Mouse (Mus musculus) Patski (cell line): ENCODE results near the gene Spata16. TPM values are rescaled to one million over a fixed set of nuclear protein-coding genes. Genes with fewer than 3 reads are reported as not detected.

Experiments
- ATAC-seq: fragments of 100-300 bp; one replicate; pipeline ENCODE4 v1.8.0; 2021
- CTCF ChIA-PET: fragments of 350-600 bp; sonication (Branson Sonifier 250); formaldehyde crosslinking; loops from one replicate; lab custom pipeline; 2022; ENCODE audit warnings: inconsistent platforms; lab: Charles Lee
- POLR2A ChIA-PET: fragments of 350-600 bp; sonication (Branson Sonifier 250); formaldehyde crosslinking; loops from one replicate; lab custom pipeline; 2022; ENCODE audit warnings: antibody characterized with exemption, inconsistent platforms; lab: Charles Lee
- DNase-seq: peaks from one replicate; pipeline ENCODE4 v3.0.0-alpha.2; 2011; ENCODE audit warnings: low read depth, low spot score
- H3K27me3 ChIP-seq: fragments of 371-371 bp; one replicate; pipeline ENCODE4 v1.5.1; 2021
- CTCF ChIP-seq: fragments of 100-300 bp; IDR thresholded peaks from one replicate; pipeline ENCODE4 v1.5.1; 2021
- in situ Hi-C: fragments of 300-500 bp; cut with MboI; formaldehyde crosslinking; loops from 3 replicates; pipeline ENCODE4 v1.11.1; 2018; ENCODE audit warnings: low pct_unique_long_range_greater_than_20kb, mixed read lengths
- polyA plus RNA-seq: library from polyadenylated mRNA; unstranded; gene quantifications from one replicate; pipeline ENCODE4 v1.2.3, GENCODE M21; 2021

Gene Spata16
- polyA plus RNA-seq, 1 experiment from 2014 or later: not detected

DNA sequence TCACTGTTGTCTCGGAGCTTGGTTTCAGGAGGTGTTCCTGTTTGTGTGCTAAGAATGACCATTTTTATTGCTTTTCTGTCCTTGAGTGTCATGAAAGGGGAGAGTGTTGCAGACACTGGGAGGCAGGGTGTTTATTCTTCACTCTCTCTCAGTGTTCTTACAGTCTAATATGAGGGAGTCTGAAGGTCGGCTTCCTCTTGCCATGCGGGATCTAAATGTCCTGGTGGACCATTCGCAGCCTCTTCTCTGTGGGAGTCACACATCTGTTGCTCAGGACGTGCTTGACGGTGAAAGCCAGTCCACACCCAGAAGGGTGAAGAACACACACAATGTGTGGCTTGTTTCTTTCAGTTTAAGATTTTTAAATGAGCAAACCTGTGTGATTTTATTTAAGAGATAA, 90.1 kb downstream of the Spata16 start:
- H3K27me3 ChIP-seq: peaks cover 7% of the 10 kb centered on the region
- no peak for ATAC-seq
- DNase-seq: no peak
- POLR2A ChIA-PET: no interaction called here
- CTCF ChIA-PET: no interaction called here
- in situ Hi-C loops: no loop called here
- no peak for TF ChIP-seq CTCF

DNA sequence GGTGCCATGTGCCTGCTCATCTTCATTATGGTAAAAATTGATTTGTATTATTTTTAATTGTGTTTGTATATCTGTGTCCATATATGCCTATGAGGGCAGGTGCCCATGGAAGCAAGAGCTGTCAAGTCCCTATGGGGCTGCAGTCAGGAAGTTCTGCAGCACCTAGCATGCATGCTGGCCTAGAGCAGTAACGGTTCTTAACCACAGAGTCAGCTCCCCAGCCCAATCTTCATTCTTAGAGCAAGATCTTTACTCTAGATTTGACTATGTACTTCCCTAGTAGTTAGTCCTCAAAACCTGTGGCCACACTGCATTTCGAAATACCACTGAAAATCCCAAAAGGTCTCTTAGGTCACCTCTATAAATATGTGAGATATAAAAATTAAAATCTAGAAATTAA, 113.1 kb downstream of the Spata16 start:
- in situ Hi-C loops: no loop called here
- ATAC-seq (no peak), DNase-seq (no peak)
- POLR2A ChIA-PET: no interaction called here
- no peak for TF ChIP-seq CTCF
- CTCF ChIA-PET: no interaction called here
- peaks cover 3% of the 10 kb centered on the region for H3K27me3 ChIP-seq

DNA sequence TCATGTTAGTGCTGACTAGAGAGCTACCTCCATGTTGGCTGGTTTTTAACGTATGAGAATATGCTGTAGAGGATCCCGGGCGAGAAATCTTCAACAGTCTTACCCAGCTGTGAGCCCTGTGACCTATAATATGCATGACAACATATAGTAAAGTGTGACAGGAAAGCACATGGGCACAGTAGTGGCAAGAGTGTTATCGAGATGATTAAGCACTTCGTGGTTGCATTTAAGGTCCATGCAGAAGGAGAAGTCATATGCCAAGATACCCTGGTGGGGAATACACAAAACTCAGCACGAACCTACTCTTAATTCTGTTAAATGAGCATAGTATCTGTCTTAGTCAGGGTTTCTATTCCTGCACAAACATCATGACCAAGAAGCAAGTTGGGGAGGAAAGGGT, 115.0 kb downstream of the Spata16 start:
- H3K27me3 ChIP-seq: peaks cover 9% of the 10 kb centered on the region
- no peak for DNase-seq
- ChIA-PET CTCF (no interaction called here), POLR2A (no interaction called here)
- in situ Hi-C loops: no loop called here
- no peak for ATAC-seq
- TF ChIP-seq CTCF: no peak

DNA sequence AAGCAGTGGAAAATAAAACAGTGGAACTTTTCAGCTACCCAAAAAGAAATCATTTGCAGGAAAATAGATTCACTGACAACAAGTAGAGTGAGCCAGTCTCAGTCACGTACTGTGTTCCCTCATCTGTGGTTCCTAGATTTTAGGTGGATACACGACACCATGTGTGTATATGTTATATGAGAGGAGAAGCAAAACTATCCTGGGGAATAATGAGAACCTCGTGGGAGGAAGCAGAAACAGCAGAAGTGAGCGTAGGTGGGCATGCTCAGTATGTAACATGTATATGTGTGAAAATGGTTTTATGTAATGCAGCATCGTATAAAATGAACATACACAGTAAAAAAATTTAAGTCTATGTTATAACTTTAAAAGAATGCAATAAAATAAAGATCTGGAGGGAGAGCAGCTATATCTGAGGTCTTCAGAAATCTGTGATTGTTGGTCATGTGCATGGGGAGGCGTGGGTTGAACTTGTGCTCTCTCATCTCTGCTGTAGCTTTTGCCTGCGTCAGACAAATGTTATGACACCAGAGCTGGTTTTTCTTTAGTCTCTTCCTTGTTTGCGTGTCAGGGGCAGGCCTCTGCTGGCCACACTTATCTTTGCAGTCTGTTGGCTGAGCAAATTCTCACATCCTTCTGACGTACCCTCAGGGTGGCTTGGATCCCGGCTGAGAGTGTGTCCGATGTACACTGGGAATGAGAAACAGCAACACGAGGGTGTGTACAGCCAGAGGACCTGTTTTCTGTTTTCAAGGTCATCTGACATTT, 156.1 kb downstream of the Spata16 start:
- in situ Hi-C loops: no loop called here
- TF ChIP-seq CTCF: no peak
- POLR2A ChIA-PET: no interaction called here
- CTCF ChIA-PET: interaction anchor here (1.4 kb wide), 1 partner anchor 9 kb away, joined by 4 read pairs; no protein-coding TSS in a partner anchor
- H3K27me3 ChIP-seq: no peaks in the 10 kb centered on the region
- ATAC-seq (no peak), DNase-seq (no peak)

DNA sequence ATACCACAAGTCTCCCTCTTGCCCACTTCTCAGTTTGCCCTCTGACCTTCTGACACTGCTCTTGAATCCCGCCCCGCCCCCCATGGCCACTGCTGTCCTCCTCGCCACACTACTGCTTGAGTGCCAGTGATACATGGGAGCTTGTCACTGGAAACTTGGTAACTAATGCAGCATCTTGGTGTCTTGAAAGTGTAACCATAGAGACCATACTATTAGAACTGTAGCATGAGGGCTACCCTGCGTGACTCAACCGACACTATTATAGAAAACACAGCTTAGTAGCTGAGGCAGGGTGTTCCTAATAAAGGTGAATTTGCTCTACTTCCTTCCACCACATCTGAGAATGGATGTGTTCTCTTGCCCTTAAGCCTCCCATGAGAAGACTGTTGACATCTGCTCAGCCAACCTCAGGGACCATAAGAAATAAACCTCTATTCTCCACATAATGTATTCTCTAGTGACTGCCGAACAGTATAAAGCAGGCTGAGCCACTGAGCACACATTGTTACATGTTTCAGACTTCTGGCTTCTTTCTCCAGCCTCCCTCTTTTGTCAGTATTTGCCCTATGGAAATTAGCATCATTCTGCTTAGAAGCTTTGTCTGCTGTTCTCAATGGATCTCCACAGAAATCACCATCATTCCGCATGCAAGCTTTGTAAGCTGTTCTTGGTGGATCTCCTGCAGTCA, 158.6 kb downstream of the Spata16 start:
- H3K27me3 ChIP-seq: no peaks in the 10 kb centered on the region
- in situ Hi-C loops: no loop called here
- DNase-seq (no peak), ATAC-seq (no peak)
- no peak for TF ChIP-seq CTCF
- POLR2A ChIA-PET: no interaction called here
- CTCF ChIA-PET: no interaction called here

DNA sequence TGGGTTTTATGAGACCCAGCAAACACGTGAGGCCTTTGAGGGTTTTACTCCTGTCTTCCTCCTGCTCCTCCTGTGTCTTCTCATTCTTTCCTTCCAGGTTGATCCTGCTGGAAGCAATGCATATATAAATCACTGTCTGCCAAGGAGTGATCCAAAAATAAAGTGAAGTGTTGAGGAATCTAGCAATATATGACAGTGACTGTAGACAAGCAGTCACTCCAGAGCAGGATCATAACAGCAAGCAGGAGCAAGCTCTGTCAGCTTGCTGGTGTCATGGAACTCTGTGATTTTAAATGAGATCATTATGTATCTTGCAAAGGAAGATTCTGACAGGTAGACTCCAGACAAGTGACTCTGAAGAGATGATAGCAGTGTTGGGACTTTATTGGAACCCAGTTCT, 159.5 kb downstream of the Spata16 start:
- ATAC-seq (no peak), DNase-seq (no peak)

DNA sequence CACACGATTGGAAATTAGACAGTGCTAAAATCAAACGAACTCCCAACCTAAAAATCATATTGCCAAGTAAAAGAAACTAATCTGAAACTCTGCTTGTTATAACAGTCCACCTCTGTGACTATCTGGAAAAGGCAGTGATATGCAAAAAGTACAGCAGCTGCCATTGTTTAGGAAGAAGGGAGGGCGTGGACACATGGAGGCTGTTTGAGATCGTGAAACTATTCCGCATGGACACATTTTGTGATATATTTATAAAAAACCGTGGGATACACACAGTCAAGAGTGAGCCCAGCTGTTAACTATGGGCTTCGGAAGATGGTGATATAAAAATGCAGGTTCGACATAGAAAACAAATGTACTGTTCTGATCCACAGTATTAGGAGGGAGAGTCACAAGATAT, 176.9 kb downstream of the Spata16 start:
- ChIA-PET CTCF (no interaction called here), POLR2A (no interaction called here)
- DNase-seq (no peak), ATAC-seq (no peak)
- in situ Hi-C loops: no loop called here
- H3K27me3 ChIP-seq: peaks cover 4% of the 10 kb centered on the region
- no peak for TF ChIP-seq CTCF

More for the DNA sequence above, 159.5 kb downstream of the Spata16 start:
- no peak for TF ChIP-seq CTCF
- H3K27me3 ChIP-seq: no peaks in the 10 kb centered on the region
- in situ Hi-C loops: no loop called here
- ChIA-PET CTCF (no interaction called here), POLR2A (no interaction called here)

DNA sequence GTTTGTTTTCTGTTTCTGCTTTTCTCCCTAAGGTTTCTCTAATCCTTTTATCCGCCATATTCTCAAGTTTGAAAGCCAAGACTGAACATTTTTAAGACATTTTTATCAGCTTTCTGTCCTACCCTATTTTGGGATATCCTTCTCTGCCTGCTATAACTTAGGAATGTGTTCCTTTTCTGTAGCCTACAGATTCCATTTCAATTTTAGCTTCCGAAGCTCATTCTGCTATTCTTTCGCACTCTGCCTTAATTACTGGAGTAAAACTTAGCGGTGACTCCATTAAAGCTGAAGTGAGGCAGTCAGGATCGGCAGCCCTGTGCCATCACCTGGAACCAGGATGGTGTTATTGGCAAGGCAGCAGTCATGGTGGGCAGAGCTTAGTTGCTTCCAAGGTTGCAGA, 178.3 kb downstream of the Spata16 start:
- H3K27me3 ChIP-seq: peaks cover 4% of the 10 kb centered on the region
- DNase-seq: no peak
- in situ Hi-C loops: no loop called here
- ATAC-seq: no peak
- ChIA-PET POLR2A (no interaction called here), CTCF (no interaction called here)
- TF ChIP-seq CTCF: no peak

DNA sequence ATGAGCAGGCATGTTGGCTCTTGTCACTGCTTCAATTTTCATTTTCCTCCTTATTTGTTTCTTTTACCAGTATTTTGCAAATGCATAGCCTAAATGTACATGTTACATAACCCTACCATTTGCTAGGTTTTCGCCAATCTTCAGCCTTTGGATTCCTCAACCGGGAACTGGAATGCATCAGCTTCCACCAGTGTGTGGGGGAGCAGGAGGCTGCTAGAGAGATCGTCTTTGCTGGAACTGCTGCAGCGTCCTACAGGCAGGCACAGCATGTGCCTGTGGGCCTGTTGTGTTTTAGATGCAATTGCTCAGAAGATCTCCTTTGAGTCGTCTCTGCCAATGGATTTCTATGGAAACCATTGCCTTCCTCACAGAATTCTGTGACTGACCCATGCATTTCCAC, 182.0 kb downstream of the Spata16 start:
- no peak for TF ChIP-seq CTCF
- ChIA-PET POLR2A (no interaction called here), CTCF (no interaction called here)
- ATAC-seq (no peak), DNase-seq (no peak)
- peaks cover 4% of the 10 kb centered on the region for H3K27me3 ChIP-seq
- in situ Hi-C loops: no loop called here

DNA sequence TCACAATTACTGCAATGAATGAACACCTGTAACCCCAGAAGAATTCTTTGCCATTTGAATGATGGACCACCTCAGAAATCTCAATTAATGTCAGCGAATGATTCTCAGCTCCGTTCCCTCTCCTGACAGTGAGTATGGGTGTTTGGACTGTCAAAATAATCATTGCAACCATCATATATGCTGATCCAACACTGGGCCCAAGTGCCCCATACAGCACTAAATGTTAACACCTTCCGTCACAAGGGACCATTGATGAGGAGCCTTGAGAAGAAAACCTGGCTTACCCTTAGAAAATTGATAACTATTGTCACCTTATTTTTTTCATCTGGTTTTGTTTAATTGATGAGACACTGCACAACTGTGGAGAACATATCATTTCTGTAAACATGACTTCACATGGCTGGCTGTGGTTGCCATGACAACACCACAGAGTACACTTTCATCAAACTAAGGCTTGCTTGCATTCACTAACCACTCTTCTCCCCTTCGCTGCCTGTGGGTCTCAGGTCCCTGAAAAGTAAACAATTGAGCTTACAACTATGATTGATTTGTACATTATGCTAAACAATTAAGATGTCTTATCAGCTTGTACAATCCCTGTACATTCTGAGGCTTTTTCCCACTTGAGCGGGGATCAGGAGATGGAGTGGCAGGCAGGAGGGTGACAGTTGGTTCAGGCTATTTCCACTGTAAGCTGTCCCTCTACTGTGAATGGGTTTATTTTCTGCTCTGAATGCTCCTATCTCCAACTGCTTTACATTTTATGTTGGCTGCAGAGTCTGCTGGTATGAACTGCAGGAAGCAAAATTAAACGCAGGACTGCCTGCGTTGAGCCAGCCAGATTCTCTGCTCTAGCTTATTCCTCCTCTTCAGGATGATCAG, 189.8 kb downstream of the Spata16 start:
- ChIA-PET CTCF (no interaction called here), POLR2A (no interaction called here)
- no peak for TF ChIP-seq CTCF
- H3K27me3 ChIP-seq: peaks cover 4% of the 10 kb centered on the region
- in situ Hi-C loops: no loop called here
- ATAC-seq (no peak), DNase-seq (no peak)
